ENCODE assay signal across 7 mouse cellular contexts in the genomic region with DNA sequence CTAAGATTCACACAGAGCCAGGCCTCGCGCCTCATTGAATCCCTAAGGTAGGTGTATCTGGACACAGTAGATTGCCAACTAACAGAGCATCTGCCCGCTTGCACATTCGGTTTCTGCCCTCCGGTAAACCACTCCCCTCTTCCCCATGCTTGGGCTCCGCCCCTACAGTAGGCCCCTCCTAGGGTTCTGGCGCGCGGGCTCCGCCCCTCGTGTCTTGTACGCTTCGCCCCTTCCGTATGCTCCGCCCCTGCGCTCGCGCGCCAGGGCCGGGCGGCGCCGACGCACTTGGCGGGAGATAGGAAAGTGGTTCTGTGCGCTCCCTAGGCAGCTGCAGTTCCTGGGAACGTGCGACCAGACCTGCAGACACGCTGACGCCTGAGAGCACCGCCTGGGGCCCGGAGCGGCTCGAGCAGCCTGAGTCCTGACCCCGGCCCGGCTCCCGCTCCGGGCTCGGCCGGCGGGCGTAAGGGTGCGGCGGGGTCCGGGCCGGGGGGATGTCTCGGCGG. TPM values are rescaled to one million over a fixed set of nuclear protein-coding genes. Genes with fewer than 3 reads are reported as not detected.
DNase-seq lines count a peak whose midpoint lies in the region; ATAC-seq and TF ChIP-seq lines count a peak whose summit lies in the region.

A gene (plus strand): TSS at position 353 of the 506 bp plus-strand sequence.

- no peaks in the 10 kb centered on the region for H3K9me3 ChIP-seq in embryonic facial prominence, embryonic 10.5 days
- no peaks in the 10 kb centered on the region for H3K9me3 ChIP-seq in intestine, postnatal 0 days (ENCODE audit: control insufficient read depth)
- no peaks in the 10 kb centered on the region for H3K9me3 ChIP-seq in midbrain, embryonic 12.5 days

- peaks cover 8% of the 10 kb centered on the region for H3K36me3 ChIP-seq in embryonic facial prominence, embryonic 10.5 days (replicated peaks)
- H3K36me3 ChIP-seq in intestine, postnatal 0 days (ENCODE audit: control insufficient read depth, insufficient read depth), result no peaks in the 10 kb centered on the region
- no peaks in the 10 kb centered on the region for H3K36me3 ChIP-seq in midbrain, embryonic 12.5 days
- no peaks in the 10 kb centered on the region for H3K36me3 ChIP-seq in small intestine, adult 2 months (ENCODE audit: control insufficient read depth, insufficient read depth, low read length)

- TF ChIP-seq CTCF in intestine, postnatal 0 days (IDR thresholded peaks at IDR 0.05; ENCODE audit: low read depth), result no peak
- no peak for TF ChIP-seq CTCF in small intestine, adult 2 months (IDR thresholded peaks at IDR 0.05; ENCODE audit: extremely low read depth, insufficient read length, insufficient replicate concordance, low read depth, low read length)

- peak within 1 kb of the TSS; percentile 91 for H3K27ac ChIP-seq in embryonic facial prominence, embryonic 10.5 days (replicated peaks)
- no peak within 1 kb of the TSS for H3K27ac ChIP-seq in intestine, postnatal 0 days (ENCODE audit: low read depth, low read length)
- H3K27ac ChIP-seq in midbrain, embryonic 12.5 days (replicated peaks), result no peak within 1 kb of the TSS; the same call in 1 of the 2 replicates
- no peak within 1 kb of the TSS for H3K27ac ChIP-seq in small intestine, adult 2 months (ENCODE audit: insufficient read depth, low read depth, low read length)

- peak within 1 kb of the TSS; percentile 51 for H3K9ac ChIP-seq in intestine, postnatal 0 days (ENCODE audit: low read depth, low read length)
- peak within 1 kb of the TSS; percentile 61 for H3K9ac ChIP-seq in midbrain, embryonic 12.5 days (replicated peaks)

- DNase-seq in adrenal gland, postnatal 10 days, result peak; percentile 95
- peak; percentile 96 for DNase-seq in embryonic facial prominence, embryonic 10.5 days (ENCODE audit: low spot score)
- peak; percentile 46 for DNase-seq in gonadal fat pad, adult 2 months (ENCODE audit: low read depth)
- DNase-seq in left cerebral cortex, postnatal 4 days, result peak; percentile 95

- peak; percentile 98 for ATAC-seq in intestine, postnatal 0 days
- ATAC-seq in midbrain, embryonic 12.5 days (ENCODE audit: low FRiP score, low read depth), result peak; percentile 100

- peak within 1 kb of the TSS; percentile 88 for H3K4me3 ChIP-seq in embryonic facial prominence, embryonic 10.5 days
- H3K4me3 ChIP-seq in intestine, postnatal 0 days (ENCODE audit: low read depth, low read length), result peak within 1 kb of the TSS; percentile 62
- peak within 1 kb of the TSS; percentile 68 for H3K4me3 ChIP-seq in midbrain, embryonic 12.5 days
- H3K4me3 ChIP-seq in small intestine, adult 2 months (ENCODE audit: low read depth, low read length), result peak within 1 kb of the TSS; percentile 67

- H3K4me2 ChIP-seq in intestine, postnatal 0 days (replicated peaks; ENCODE audit: low read depth), result peak within 1 kb of the TSS; percentile 100
- peak within 1 kb of the TSS; percentile 95 for H3K4me2 ChIP-seq in midbrain, embryonic 12.5 days (replicated peaks)

- WGBS in embryonic facial prominence, embryonic 10.5 days, result under 1% methylated on average over 48 of the region's 48 CpGs
- under 1% methylated on average over 48 of the region's 48 CpGs for WGBS in intestine, postnatal 0 days
- WGBS in midbrain, embryonic 12.5 days, result under 1% methylated on average over 48 of the region's 48 CpGs
- WGBS in small intestine, adult 2 months, result under 1% methylated on average over 48 of the region's 48 CpGs

- H3K27me3 ChIP-seq in embryonic facial prominence, embryonic 10.5 days (replicated peaks; ENCODE audit: low read depth, poor library complexity, severe bottlenecking), result no peaks in the 10 kb centered on the region
- no peaks in the 10 kb centered on the region for H3K27me3 ChIP-seq in intestine, postnatal 0 days (replicated peaks; ENCODE audit: control insufficient read depth, insufficient read depth, low read length)
- H3K27me3 ChIP-seq in midbrain, embryonic 12.5 days, result 0 out of 2 replicates have a peak, but pooled peaks cover 5% of the 10 kb centered on the region
- peaks cover 6% of the 10 kb centered on the region for H3K27me3 ChIP-seq in small intestine, adult 2 months (ENCODE audit: control insufficient read depth, insufficient read depth, low read length)

- intact Hi-C loops in left cerebral cortex, postnatal 4 days (cut with DNase I), result no loop called here

- no peak; the same call in 1 of the 2 replicates for TF ChIP-seq POLR2A in small intestine, adult 2 months (IDR thresholded peaks at IDR 0.05; ENCODE audit: low read depth, low read length)

- H3K4me1 ChIP-seq in embryonic facial prominence, embryonic 10.5 days, result peaks cover 46% of the 10 kb centered on the region
- no peaks in the 10 kb centered on the region for H3K4me1 ChIP-seq in intestine, postnatal 0 days (replicated peaks; ENCODE audit: control insufficient read depth, insufficient read depth, low read length)
- peaks cover 21% of the 10 kb centered on the region for H3K4me1 ChIP-seq in midbrain, embryonic 12.5 days
- peaks cover 9% of the 10 kb centered on the region for H3K4me1 ChIP-seq in small intestine, adult 2 months (ENCODE audit: control insufficient read depth, insufficient read depth, insufficient read length, low read length)

RNA-seq across cellular contexts. Expression of the gene that starts here (rescaled TPM):
- 10 to 100 TPM in 1 of 2 experiments, 1 to 10 TPM in 1; 8.8 to 11.1 TPM for total RNA-seq in adrenal gland, postnatal 10 days (2021)
- polyA plus RNA-seq in embryonic facial prominence, embryonic 10.5 days (2016; fragmentation: Nextera tagmentation; extraction: Ambion mirVana), result 49.8 and 54.4 TPM in 2 replicates
- polyA plus RNA-seq in gonadal fat pad, adult 2 months (2012; rRNA removed), result 1.7 and 2.2 TPM in 2 replicates
- polyA plus RNA-seq in intestine, postnatal 0 days (2015; fragmentation: Nextera tagmentation; extraction: Ambion mirVana), result 4.4 and 5.1 TPM in 2 replicates
- 1 to 10 TPM; 4.3 to 5.7 TPM for total RNA-seq in left cerebral cortex, postnatal 4 days (2021)
- 35.5 and 35.7 TPM in 2 replicates for polyA plus RNA-seq in midbrain, embryonic 12.5 days (2016; fragmentation: Nextera tagmentation; extraction: Ambion mirVana)
- 3.3 and 5.6 TPM in 2 replicates for polyA plus RNA-seq in small intestine, adult 2 months (2012; rRNA removed)

Comparison
In these comparisons a context has a peak if more than half of its experiments do, and no peak if none do; other contexts are left out.
1. DNase-seq: peak in every context shown above with its lines; median percentile 96 in embryonic facial prominence, embryonic 10.5 days; 95 in adrenal gland, postnatal 10 days; 95 in left cerebral cortex, postnatal 4 days; 46 in gonadal fat pad, adult 2 months.